Mouse (Mus musculus) NIH3T3 (cell line): Measurements from ENCODE around the gene Wdr17.
A peak's percentile ranks its signal among the peaks of the same experiment; 100 is the strongest.

Experiments used
- DNase-seq: peaks from one replicate; pipeline ENCODE4 v3.0.0-alpha.2; 2012; ENCODE audit warnings: low read depth

The Wdr17 gene

GRCm38 (mm10) chr8:54886987-54887785, at the start of gene Wdr17:
Gene Wdr17 (minus strand): TSS chr8:54887184.
- DNase-seq = no peak

- no peak for DNase-seq
Measured at GRCm38 (mm10) chr8:54932306-54932705, 45.3 kb upstream of the Wdr17 start.

GRCm38 (mm10) chr8:54924936-54925335, 38.0 kb upstream of the Wdr17 start:
- DNase-seq = no peak

GRCm38 (mm10) chr8:54922160-54922855, 35.3 kb upstream of the Wdr17 start:
- DNase-seq = no peak

GRCm38 (mm10) chr8:54917710-54918109, 30.7 kb upstream of the Wdr17 start:
- DNase-seq = no peak

GRCm38 (mm10) chr8:54912891-54913290, 25.9 kb upstream of the Wdr17 start:
- no peak for DNase-seq

- no peak for DNase-seq
Measured at GRCm38 (mm10) chr8:54899444-54899843, 12.5 kb upstream of the Wdr17 start.

- DNase-seq = no peak
Measured at GRCm38 (mm10) chr8:54894637-54895322, 7.8 kb upstream of the Wdr17 start.

- DNase-seq = no peak
Measured at GRCm38 (mm10) chr8:54894180-54894579, 7.2 kb upstream of the Wdr17 start.

- DNase-seq = no peak
Measured at GRCm38 (mm10) chr8:54886560-54886959, 424 bp downstream of the Wdr17 start.

- no peak for DNase-seq
Measured at GRCm38 (mm10) chr8:54876458-54876857, 10.5 kb downstream of the Wdr17 start.

GRCm38 (mm10) chr8:54864761-54865064, 22.3 kb downstream of the Wdr17 start:
- no peak for DNase-seq

- no peak for DNase-seq
Measured at GRCm38 (mm10) chr8:54864038-54864760, 22.8 kb downstream of the Wdr17 start.

GRCm38 (mm10) chr8:54836029-54836959, 50.7 kb downstream of the Wdr17 start:
- no peak for DNase-seq

- DNase-seq = peak; percentile 58
Measured at GRCm38 (mm10) chr8:54829794-54830426, 57.1 kb downstream of the Wdr17 start.

GRCm38 (mm10) chr8:54827974-54828373, 59.0 kb downstream of the Wdr17 start:
- DNase-seq = no peak

- DNase-seq = peak; percentile 56
Measured at GRCm38 (mm10) chr8:54822956-54823355, 64.0 kb downstream of the Wdr17 start.

GRCm38 (mm10) chr8:54818651-54819050, 68.3 kb downstream of the Wdr17 start:
- no peak for DNase-seq

GRCm38 (mm10) chr8:54808217-54808616, 78.8 kb downstream of the Wdr17 start:
- no peak for DNase-seq

- DNase-seq = no peak
Measured at GRCm38 (mm10) chr8:54806173-54806572, 80.8 kb downstream of the Wdr17 start.

GRCm38 (mm10) chr8:54792699-54793061, 94.3 kb downstream of the Wdr17 start:
- no peak for DNase-seq
